Mouse (Mus musculus) brain, adult 2 months (tissue): ENCODE measurements around the gene Pafah1b3.
"Not testable (repeated sequence)": the region's sequence is repeated elsewhere in the genome, so short reads cannot be mapped to it uniquely, and the experiment has no call there.

ENCODE experiments used
- DNase-seq: peaks from one replicate; pipeline ENCODE4 v3.0.0; 2011; ENCODE audit warnings: low read depth, low spot score

Pafah1b3 gene

DNA sequence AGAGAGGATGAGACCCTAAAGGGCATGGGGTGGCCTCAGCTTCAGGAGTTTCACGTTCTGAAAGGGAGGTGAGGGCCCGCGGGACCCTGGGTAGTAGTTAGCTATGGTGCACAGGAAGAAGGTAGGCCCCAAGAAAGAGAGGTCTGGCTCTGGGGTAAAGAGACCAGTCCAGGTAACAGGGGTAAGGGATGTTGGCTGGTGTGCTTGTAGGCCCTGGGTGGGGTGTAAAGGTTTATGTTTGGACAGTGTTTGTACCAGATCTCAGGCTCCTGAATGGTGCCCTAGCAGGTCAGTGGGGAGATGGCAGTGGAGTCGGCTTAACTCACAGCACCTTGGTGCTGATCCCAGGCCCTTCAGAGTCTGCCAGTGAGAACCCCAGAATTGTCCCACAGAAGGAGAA, 28.8 kb downstream of the Pafah1b3 start:
- no peak for DNase-seq

DNA sequence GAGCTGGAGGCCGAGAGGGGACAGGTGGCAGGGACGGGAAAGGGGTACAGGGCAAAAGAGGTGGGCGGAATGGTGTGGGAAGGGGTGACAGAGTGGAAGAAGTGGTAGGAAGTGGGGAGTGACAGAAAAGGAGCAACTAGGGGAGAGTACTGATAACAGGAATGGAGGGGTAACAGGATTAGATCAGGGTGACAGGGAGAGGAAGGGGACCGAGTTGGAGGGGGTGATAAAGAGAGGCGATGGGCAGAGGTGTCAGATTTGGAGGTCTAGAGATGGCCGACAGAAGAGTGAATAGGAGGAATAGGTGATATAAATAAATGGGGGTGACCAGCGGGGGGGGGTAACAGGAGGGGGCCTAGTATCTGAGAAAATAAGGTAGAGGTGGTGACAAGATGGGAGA, 29.2 kb downstream of the Pafah1b3 start:
- no peak for DNase-seq

DNA sequence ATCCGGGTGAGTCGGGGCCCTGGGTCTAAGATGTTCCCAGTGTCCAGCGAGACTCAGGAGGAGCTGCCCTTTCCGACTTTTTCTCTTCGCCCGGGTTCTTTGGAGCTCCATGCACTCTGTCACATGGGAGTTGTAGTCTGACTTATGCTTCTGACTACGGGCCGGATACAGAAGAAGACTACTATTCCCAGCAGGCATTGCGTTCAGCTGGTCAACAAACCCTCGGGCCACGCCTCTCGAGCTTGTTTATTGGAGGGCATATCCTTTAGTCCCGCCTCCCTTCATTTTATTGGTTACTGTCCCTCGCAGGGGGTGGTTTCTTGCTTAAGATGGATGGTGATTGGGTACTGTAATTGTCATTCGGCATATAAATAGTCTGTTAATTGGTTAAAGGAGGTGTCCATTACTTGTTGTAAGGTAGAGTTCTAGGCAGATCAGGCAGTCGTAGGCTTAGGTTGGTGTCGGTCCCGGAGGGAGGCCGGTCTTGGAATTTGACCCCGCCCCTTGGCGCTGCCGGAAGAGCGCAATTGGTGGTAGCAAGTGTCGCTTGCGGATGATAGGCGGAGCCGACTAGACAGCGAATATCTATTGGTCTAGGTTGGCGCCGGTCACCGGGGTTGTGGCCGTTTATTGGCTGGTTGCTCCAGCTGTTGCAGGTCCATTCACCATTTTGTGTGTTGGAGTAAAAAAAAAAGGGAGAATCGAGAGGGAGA, 29.9 kb downstream of the Pafah1b3 start:
- peak; percentile 100 for DNase-seq

DNA sequence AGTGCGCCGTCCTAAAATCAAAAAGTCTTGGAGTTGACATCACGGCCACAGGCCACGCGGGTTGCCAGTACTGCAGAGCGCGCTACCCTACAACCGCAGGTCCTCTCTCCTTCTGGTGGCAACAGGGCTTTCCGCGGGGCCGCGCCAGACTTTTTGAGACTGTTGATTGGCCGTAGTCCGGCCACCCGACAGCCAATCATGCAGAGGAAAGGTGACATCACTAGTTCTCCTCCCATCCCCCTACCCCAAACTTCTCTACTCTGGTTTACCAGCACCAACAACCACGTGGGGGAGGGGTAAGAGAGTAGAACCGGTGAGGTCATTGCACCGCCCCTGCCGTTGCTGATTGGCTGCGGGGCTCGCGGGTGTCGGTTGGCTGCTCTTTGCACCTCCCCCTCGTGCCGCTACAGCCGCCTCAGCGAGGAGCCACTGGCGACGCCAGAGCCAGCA, 30.5 kb downstream of the Pafah1b3 start, which contains the start of gene Cic:
TSS of gene Cic (plus strand) at position 404 of the 450 bp plus-strand sequence.
- DNase-seq: peak; percentile 100

DNA sequence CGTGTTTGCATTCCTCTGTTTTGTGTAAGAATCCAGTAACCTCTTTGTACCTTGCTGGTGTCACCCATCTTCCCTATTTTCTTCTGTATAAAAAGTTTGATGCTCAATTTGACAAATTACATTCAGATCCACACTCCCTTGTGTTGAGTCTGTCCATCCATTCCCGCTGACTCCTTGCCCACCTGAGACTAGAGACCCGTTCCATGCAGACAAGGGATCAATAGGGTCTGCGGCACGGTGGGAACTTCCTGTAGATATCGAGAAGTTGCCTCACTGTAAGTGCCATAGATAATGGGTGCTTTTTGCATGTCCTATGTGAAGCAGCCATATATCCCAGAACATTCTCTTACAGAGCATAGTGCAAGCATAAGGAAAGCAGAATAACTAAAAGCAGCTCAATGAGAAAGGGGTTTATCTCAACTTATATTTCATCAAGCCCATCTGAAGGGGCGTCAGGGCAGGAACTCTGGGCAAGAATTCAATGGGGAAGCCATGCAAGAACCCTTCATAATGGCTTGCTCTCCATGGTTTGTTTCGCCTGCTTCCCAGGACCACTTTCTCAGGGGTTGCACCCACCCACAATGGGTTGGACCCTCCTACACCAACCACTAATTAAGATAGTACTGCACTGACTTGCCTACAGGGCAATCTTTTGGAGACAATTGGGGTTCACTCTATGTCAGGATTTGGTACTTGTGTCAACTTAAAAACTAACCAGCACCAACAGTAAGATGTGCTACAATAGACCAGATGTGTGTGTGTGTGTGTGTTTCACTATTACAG, 31.4 kb downstream of the Pafah1b3 start:
- no peak for DNase-seq

DNA sequence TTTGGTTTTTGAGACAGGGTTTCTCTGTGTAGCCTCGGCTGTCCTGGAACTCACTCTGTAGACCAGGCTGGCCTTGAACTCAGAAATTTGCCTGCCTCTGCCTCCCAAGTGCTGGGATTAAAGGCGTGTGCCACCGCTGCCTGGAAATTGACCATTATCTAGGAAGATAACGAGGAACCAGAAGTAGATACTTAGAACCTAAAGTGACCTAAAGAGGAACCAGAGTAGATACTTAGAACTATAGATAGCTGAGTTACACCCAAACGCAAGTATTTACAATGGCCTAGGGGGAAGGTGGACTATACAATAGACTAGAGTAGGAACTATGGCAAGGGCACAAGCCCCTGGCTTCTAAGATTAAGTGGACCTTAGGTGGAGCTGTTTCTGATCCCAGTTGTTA, 32.0 kb downstream of the Pafah1b3 start:
- DNase-seq: not testable (repeated sequence)

DNA sequence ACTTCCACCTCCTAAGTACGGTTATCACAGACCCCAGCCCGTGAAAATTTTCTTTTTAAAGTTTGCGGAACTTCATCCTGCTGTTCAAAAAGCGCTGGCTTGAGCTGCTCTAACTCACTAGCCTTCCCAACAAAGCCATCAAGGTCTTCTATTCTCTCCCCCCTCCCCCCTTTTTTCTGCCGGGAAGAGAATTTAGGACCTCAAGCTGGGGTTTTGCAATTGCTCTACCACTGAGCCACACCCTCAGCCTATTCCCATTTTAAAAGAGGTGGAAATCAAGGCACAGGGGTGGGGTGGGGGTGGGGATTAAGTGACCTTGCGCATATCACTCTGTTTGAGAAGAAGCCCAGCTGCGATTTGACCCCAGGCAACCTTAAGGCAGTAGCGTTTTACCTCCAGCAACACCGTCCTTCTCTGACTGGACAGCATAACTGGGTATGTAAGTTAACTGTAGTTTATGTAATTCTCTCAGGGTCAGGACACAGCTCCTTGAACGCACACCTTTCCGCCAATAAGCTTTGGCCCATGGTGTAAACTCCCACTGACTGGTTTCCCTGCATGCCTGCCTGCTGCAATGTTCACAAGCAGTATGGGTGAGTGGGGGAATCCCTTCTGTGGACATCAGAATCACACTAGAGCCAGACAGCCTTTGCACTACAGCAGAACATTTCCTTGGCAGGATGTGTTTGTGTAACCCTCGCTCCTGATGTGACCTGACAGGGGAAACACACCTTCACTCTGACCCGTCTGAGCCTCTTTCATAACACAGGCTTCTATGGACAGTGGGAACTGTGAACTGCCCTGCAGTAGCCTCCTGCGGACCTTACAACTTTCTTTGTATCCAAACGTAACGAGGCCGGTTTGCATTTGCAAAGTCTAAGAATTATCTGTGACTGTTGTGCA, 33.6 kb downstream of the Pafah1b3 start:
- no peak for DNase-seq

DNA sequence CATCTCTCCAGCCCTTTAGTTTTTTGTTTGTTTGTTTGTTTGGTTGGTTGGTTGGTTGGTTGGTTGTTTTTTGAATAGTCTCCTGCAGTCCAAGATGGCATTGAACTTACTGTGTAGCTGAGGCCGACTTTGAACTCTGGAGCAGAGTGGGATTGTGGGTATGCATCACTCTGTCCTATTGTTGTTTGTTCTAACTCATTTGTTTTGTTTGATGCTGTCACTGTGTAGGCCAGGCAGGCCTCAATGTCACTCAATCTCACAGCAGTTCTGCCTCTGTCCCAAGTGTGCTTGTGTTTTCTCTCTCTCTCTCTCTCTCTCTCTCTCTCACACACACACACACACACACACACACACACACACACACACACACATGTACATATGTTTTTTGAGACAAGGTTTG, 35.9 kb downstream of the Pafah1b3 start:
- no peak for DNase-seq

DNA sequence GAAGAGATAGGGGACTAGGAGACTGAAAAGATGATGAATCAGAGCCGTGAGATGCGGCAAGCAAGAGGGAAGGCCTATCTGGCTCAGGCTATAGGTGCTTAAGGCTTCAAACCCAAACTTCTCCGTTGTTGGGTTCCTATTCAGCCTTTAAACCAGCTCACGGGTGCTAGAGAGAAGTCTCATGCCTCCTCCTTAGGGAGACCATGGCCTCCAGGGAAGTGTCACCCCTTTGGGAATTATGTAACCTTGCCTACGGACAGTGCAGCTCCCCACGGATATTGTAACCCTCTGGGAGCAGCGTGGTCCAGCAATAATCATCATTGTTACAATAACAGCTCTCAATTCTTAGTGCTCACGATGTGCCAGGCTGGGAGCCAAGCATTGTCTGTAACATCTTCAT, 46.0 kb downstream of the Pafah1b3 start:
- DNase-seq: peak; percentile 51

DNA sequence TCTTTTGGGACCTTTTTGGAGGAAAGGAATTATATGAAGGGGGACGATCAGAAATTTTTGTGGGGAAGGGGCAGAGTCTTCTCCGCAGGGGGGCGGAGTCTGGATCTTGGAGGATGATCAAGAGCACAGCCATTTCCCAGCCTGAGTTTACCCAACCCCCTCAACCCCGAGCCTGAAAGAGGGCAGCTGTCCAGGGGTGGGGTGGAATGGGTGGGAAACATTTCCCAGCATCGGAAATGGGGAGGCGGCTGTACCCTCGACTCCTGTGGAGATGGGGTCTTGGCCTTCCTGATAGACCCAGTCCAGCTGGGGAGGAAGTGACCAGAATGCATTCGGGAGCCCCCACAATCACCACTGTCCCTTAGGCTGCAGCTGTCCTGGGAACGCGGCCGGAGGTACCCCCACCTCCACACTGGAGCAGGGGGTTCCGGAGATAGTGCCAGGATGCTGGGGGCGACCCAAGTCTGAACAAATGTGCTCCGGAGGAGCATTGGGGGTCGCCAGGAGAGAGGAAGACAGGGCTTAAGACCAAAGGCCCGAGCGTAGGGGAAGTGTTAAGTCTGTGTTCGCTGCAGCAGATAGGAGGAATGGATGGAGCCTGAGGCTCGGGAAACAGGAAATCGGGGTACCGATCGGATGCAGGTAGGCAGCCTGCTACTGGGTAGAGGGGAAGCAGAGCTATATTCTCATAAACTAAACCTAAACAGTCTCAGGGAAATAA, 46.6 kb downstream of the Pafah1b3 start:
- DNase-seq: peak; percentile 60

DNA sequence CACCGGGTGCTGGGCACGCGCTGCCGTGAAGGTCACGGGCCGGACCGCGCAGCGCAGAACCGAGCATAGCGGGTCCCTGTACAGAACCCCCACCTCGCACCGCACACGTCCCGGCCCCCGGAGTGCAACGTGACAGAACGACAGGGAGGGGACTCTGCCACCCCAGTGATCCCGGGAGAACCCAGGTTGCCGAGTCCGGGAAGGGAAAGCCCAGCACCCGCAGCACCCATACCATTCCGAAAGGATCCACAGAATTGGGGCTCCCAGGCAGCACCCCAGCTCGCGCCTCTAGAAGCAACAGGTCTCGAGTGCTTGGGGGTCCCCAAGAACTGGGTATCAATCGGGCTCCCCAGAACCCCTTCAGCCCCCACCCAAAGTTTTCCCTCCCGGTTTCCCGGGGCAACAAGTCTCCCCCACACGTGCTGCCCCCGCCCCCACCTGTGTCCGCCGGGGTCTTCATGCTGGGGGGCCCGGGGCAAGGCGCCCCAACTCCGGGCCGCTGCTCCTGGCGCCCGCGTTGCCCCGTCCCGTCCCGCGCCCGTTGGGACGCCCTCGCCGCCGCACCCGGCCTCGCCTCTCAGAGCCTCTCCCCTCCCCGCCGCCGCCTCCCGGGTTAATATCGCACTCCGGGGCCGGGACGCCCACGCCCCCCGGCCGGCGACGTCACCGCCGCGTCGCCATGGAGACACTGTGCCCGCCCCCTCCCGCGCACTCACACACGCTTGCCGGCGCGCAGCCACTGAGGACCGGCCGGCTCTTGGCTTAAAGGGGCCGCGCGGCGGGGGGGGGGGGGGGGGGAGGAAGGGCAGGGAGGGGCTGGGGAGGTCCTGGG, 47.4 kb downstream of the Pafah1b3 start, which contains the start of gene Erf:
TSS of gene Erf (minus strand) at position 621 of the 832 bp plus-strand sequence.
- peak; percentile 94 for DNase-seq

DNA sequence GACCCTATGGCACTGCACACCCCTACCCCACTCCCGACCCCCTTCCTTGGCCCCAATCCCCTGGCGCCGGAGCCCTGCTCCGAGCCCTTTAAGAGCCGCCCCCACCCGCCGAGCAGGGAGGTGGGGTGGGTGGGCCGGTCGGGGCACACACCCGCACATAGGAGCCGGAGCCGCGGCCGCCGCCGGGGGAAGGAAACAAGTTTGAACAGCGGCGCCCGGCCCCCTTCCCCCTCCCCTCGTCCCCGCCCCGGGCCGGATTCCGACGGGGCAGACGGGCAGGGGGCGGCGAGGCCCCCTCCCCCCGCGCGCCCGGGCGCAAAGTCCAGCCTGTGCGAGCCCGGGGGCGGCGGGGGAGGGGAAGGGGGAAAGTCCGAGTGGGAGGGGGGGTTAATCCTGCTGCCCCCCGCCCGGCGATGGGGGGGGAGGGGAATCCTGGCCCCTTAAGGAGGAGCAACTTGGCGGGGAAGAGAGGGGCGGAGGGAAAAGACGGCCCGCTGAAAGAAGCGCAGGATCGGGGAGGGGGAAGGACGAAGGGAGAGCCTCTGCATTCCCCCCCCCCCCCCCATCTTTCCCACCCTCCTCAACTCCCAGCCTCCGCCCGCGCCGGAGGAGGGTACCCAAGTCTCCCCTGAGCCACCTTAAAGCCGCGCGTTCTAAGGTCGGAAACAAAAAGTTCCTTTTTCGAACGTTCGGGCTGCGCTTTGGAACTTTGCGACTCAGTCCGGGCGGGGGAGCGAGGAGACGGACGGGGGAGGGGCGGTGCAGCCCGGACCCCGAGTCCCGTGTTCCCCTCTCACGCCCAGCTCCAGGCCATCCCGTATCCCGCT, 48.3 kb downstream of the Pafah1b3 start:
- peak; percentile 77 for DNase-seq

DNA sequence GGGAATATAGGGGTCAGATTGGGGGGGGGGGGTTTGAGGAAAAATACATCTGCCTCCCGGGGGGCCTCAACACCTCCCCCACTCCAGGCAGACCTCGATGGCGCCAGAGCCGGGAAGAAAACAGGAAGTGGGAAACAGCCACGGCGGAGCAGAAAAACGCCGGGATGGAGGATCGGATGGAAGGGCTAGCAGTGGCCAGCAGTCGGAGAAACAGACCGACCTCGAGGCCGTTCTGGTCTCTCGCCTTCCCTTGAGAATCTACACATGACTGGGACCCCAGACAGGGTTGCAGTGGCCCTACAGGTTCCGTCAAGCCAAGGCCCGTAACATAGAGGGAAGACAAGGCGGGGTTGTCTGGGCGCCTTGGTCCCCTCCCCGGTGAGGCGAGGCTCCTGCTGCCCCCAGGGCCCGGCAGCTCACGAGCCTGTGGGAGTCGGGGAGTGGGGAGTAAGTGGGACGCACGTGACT, 48.9 kb downstream of the Pafah1b3 start:
- peak; percentile 49 for DNase-seq

DNA sequence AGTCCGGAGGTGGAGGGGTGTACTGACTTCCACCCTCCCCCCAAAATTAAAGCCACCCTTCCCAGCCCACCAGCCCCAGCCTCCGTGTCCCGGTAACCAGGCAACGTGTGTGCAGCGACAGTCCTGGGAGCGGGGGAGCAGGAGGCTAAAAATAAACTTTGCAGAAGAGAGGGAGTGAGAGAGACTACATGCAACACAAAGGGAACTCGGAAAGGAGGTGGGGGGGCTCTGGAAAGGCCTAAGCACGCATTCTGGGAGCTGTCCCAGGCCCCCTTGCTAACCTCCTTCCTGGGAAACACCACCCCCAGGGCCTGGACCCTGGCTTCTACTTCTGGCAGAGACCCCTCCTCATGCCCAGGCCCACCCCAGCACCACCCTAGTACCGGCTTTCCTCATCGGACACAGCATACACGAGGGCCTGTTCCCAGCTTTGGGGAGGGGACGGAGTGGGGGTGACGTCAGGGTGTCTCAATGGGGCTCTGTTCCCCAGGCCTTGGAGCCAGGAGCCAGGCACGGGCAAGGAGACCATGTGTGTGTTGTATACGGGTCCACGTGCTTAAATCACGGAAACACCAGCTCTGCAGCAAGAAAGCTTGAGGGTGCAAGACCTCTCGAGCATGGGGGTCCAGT, 49.7 kb downstream of the Pafah1b3 start:
- DNase-seq: peak; percentile 93

DNA sequence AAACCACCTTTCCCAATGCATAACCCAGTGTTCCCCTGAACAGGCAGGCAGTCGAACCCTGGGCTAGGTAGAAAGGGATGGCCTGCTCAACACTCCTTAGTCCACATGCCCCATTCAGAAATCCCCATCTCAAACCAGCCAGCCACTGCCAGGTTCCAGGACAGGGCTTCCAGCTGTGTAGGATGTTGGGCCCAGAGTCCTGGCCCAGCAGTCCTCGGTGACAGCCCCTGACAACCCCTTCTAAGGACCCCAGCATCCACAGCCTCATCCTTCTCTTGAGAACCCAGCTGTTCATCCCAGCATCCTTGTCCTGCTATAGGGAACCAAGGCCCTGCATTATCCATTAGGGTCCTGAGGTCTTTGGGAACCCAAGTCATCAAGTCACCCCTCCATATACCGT, 50.3 kb downstream of the Pafah1b3 start:
- no peak for DNase-seq

DNA sequence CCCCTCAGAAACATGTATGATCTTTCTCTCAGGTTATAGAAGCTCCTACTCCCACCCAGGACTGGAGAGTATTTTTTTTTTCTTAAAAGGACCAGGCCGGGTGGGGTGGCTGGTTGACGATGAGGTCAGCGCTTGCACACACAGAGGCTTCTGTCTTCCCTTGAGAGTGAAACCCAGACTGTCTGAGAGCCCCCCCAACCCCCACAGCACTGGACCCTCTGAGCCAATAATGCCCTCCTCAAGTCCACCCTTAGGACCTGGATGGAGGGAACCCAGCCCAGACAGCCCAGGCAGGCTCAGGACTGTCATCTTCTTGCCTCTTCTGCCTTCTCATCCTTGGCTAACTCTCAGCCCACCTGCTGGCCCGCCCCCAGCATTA, 51.0 kb downstream of the Pafah1b3 start:
- DNase-seq: peak; percentile 65

DNA sequence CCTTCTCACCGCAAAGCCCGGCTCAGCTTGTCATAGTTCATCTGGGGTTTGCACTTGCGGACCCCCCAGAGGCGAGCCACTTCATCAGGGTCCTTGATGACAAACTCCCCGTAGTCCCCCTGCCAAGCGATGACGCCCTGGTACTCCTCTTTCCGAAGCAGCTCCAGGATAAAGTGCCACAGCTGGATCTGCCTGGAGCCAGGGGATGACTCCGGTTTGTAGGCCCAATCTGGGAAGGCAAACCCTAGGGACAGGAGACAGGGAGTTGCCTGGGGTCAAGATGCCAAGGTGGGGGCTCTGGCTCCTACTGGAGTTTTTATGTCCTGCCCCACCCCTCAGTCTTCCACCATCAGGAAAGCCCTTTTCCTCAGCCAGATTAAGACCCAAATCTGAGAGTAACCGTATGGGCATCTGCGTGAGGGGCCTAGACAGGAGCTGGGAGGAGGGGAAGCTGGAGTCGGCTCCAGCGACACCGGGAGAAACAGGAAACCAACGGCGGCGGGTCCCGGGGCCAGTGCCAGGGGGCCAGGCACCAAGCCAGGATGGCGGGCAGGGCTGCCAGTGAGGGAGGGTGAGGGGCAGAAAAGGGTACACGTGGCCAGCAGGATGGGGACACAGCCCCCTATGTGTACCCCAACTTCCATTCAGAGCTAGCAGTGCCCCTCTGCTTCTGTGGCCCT, 51.6 kb downstream of the Pafah1b3 start:
- DNase-seq: no peak
